Mouse (Mus musculus) c-Kit-negative CD71-positive TER-119-positive erythroid progenitor cells, embryonic 14.5 days (primary cell): ENCODE data around the gene Dclk2.

Experiments used
- DNase-seq: peaks from one replicate; pipeline ENCODE4 v3.0.0-alpha.2; 2013; ENCODE audit warnings: low read depth, low spot score

Gene Dclk2

DNA sequence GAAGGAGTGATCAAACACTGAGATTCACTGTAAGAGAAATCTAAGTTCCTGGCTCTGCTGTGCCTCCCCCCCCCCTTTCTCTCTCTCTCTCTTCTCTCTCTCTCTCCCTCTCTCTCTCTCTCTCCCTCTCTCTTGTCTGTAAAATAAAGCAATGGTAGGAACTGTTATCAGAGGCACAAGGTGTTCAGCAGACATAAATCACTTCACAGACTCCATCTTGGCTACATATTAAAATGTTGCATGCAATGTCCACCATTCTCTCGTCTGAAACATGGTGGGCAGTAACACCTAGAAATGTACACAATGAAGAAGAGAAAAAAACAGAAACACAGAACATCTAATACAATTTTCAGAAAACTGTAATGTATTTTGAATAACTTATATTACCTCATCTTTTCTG, 161.3 kb downstream of the Dclk2 start:
- no peak for DNase-seq

DNA sequence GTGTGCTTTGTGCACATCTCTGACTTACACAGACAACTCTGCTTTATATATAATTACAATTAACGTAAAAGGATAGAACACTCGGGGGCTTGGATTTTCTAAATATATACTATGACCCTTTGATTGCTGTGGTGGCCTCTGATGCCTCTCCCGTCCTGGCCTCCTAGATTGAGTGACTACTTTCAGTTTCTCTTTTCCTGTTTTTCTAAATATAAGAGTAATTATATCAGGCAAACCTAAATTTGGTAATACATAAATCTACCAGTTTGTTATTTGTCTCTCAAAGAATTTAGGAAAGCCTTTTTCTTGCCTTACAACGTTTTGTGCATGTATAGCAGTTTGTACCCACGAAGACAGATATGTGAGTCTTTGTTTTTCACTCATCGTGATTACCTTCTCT, 161.9 kb downstream of the Dclk2 start:
- no peak for DNase-seq

DNA sequence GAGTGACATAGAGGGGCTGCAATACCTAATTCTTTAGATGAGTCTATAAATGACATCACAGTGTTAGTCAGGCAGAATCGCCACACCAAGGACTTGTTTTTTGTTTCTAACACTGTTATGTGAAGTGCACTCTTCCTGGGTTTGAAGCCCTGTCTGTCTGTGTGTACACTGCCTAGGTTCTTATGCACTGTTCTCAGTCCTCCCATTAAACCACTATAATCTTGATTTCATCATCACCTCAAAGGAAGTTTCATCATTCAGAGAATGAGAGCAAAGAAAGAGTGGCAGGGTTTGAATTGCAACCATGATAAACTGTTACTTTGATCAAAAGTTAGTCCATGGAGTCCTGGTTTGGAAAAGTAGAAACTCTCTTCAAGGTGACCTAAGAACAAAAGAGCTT, 164.1 kb downstream of the Dclk2 start:
- no peak for DNase-seq

DNA sequence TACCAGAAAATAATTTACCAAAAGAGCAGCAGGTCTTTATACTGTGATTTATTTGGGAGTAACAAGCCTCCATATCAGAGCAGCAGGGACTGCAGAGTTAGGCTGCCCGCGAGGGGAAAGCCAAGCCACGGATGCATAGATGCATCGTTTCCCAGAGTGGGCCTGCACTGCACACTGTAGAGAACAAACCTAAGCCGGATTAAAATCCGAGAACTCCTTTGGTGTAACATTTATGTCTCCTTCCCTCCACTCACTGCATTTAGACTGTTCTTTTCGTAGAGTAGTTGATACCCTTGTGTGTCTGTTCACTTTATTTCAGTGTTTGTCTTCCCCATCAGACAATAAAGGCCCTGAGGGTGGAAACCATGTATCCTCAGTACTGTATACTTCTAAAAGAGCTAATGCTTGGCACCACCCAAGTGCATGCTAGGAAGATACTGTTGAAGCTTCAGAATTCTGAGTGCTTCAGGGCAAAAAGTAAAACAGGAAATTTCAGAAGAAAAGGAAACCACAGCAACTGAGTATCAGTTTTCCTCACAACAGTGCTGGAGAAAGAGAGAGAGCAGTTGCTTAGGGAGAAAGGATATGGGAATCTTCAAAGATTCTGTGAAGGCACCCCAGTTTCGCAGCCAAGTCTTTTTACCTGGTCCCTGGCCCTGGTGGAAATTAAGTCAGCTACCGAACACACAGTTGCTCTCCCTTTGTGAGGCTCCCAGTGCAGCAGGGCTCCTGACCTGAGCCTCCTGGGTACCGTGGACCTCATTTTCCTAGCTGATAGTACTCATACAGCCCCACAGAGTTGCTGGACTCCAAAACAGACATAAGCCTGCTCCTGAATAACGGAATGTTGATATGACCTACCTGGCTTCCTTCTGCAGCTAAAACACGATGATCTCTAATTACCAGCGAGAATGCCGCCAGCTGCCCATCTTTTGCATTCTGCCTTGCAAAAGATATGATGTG, 165.8 kb downstream of the Dclk2 start:
- DNase-seq = no peak

DNA sequence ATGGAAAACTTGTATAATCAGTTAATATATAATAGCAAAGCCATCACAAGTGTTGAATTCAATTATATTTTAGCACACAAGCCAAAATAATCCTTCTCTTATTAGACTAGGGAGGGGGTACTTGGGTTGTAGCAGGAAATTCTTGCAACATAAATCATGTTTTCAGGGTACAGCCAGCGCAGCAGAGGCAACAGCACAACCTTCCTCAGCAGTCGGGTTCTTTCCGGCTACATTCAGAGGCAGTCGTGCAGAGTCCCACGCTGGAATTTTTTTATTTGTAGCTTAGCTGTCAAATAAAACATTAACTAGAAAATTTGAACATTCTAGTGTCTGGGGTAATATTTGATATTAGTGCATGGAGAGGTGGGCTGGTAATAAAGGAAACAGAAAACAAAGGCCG, 166.5 kb downstream of the Dclk2 start:
- no peak for DNase-seq

DNA sequence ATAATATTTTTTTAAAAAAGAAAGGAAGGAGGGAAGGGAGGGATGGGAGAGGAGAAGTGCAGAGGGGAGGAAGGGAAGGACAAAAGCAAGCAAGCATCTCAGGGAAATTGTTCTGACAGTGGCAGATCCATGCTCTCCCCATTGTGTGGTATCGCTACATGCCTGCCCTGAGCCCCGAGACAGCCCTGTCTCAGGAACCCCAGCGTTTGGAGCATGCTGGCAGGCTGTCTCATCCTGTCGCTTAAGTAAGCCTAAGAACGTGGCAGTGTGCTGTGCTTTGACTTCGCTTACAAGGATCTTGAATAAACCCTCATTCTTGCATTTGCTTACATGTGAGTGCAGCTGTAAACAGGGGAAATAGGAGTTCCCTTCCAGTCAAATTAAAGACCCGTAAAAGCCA, 170.0 kb downstream of the Dclk2 start:
- no peak for DNase-seq

DNA sequence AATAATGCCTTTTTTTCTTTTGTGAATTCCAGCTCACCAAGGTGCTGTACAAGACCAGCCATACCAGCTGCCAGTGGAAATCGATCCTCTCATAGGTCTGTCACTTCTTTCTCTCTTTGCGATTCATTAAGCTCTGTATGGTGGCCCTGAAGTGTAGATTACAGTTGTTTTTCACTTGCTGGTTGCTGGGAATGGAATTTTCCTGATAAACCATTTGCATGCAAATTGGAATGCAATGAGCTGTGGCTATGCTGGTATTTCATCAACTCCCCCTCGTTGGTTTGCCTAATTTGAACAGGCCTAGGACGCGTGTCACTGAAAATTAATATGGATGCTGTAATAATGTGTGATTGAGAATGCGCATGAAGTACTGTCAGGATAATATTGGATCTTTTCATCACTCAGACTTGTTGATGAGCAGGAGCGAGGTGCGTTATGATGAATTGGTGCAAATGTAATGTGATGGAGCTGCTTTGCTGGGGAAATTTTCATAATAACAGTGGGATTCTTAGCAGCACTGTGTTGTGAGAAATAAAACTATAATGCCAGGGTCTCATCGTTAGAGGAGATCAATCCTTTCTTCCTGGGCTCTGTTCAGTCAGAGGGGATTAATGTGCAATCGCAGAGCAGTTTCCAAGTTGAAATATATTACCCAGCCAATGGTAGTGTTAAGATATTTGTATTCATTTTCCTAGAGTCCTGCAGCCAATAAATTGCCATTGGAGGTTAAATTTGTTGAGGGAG, 174.7 kb downstream of the Dclk2 start:
- no peak for DNase-seq

DNA sequence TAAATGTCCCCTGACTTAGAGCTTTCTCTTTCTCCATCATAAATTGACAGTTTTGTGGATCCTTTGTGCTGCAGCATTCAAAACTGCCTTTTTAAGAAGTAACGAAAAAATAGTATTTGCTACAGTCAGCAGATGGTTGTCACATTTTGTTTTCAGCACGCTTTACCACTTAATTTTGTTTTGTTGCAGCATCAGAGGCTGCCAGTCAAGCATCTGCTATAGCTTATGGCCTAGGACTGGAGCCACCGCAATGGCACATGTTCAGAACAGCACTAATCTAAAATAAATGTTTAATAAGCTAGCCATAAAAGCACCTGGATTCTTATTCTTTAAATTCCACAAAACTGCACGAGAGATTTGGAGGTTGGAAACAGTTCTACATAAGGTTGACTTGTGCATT, 175.3 kb downstream of the Dclk2 start:
- DNase-seq = no peak

DNA sequence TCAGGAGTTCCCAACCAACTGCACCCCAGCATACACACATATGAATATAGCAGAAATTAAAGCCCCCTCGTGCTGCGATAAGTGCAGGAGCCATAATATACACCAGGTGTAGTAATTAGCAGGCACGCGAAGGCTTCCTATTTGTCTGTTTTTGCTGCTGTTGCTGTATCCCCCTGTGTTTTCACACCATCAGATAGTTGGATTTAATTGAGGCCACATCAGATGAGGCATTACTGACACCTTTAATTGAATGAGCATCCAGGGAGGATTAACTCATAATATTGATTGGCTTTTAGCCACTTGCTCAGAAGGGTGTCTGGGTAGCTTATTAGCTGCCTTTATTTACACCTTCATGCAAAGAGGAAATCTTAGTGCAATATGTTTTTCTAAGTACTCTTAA, 180.9 kb downstream of the Dclk2 start:
- no peak for DNase-seq

DNA sequence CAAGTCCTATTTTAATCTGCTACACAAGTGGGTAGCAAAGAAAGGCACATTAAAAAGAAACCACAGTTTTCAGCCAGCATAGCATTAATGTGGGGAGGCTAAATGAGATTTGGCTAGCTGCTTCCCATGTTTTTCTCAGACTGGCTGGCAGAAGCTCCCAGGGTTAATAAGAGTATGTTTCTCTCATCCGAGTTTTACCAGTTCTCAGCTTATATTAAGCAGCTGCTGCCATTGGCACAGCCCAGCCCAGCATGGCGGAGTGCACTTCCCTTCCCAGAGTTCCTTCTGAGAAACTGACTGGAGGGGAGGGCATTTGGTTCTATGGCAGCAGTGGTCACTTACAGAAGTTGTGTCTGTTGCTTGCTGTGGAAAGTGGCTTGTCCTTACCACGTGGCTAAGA, 181.8 kb downstream of the Dclk2 start:
- no peak for DNase-seq
